Mouse (Mus musculus): Measurements from ENCODE around the gene Lrtm1. TPM values are rescaled to one million over a fixed set of nuclear protein-coding genes. Genes with fewer than 3 reads are reported as not detected.

Lrtm1 gene
- polyA plus RNA-seq, 1 experiment = not detected

- no peak for TF ChIP-seq POLR2A (IDR thresholded peaks at IDR 0.05; ENCODE audit: low read depth, low read length)
- TF ChIP-seq CTCF (IDR thresholded peaks at IDR 0.05; ENCODE audit: extremely low read depth, insufficient read length, insufficient replicate concordance, low read depth, low read length) = no peak
- no peaks in the 10 kb centered on the region for H3K4me1 ChIP-seq (ENCODE audit: control insufficient read depth, insufficient read depth, insufficient read length, low read length)
- WGBS = 95% methylated on average over 3 of the region's 3 CpGs
- no peak overlapping the region for H3K27ac ChIP-seq (ENCODE audit: insufficient read depth, low read depth, low read length)
- H3K27me3 ChIP-seq (ENCODE audit: control insufficient read depth, insufficient read depth, low read length) = no peaks in the 10 kb centered on the region
- no peak overlapping the region for H3K4me3 ChIP-seq (ENCODE audit: low read depth, low read length)
- no peaks in the 10 kb centered on the region for H3K36me3 ChIP-seq (ENCODE audit: control insufficient read depth, insufficient read depth, low read length)
Observed at GRCm38 (mm10) chr14:28996569-28996968, 21.4 kb upstream of the Lrtm1 start.

GRCm38 (mm10) chr14:29005228-29005840, 12.7 kb upstream of the Lrtm1 start:
- H3K4me3 ChIP-seq (ENCODE audit: low read depth, low read length) = no peak overlapping the region
- no peaks in the 10 kb centered on the region for H3K27me3 ChIP-seq (ENCODE audit: control insufficient read depth, insufficient read depth, low read length)
- no peak for TF ChIP-seq POLR2A (IDR thresholded peaks at IDR 0.05; ENCODE audit: low read depth, low read length)
- TF ChIP-seq CTCF (IDR thresholded peaks at IDR 0.05; ENCODE audit: extremely low read depth, insufficient read length, insufficient replicate concordance, low read depth, low read length) = no peak
- 73% methylated on average over 5 of the region's 5 CpGs for WGBS
- H3K4me1 ChIP-seq (ENCODE audit: control insufficient read depth, insufficient read depth, insufficient read length, low read length) = no peaks in the 10 kb centered on the region
- no peak overlapping the region for H3K27ac ChIP-seq (ENCODE audit: insufficient read depth, low read depth, low read length)
- H3K36me3 ChIP-seq (ENCODE audit: control insufficient read depth, insufficient read depth, low read length) = no peaks in the 10 kb centered on the region

- 78% methylated on average over 4 of the region's 4 CpGs for WGBS
- no peaks in the 10 kb centered on the region for H3K36me3 ChIP-seq (ENCODE audit: control insufficient read depth, insufficient read depth, low read length)
- H3K4me3 ChIP-seq (ENCODE audit: low read depth, low read length) = no peak overlapping the region
- TF ChIP-seq CTCF (IDR thresholded peaks at IDR 0.05; ENCODE audit: extremely low read depth, insufficient read length, insufficient replicate concordance, low read depth, low read length) (no peak), POLR2A (IDR thresholded peaks at IDR 0.05; ENCODE audit: low read depth, low read length) (no peak)
- H3K4me1 ChIP-seq (ENCODE audit: control insufficient read depth, insufficient read depth, insufficient read length, low read length) = no peaks in the 10 kb centered on the region
- no peak overlapping the region for H3K27ac ChIP-seq (ENCODE audit: insufficient read depth, low read depth, low read length)
- H3K27me3 ChIP-seq (ENCODE audit: control insufficient read depth, insufficient read depth, low read length) = no peaks in the 10 kb centered on the region
Observed at GRCm38 (mm10) chr14:29009644-29010043, 8.4 kb upstream of the Lrtm1 start.

GRCm38 (mm10) chr14:29013161-29013560, 4.8 kb upstream of the Lrtm1 start:
- Histone ChIP-seq H3K4me1 (ENCODE audit: control insufficient read depth, insufficient read depth, insufficient read length, low read length) (no peaks in the 10 kb centered on the region), H3K4me3 (ENCODE audit: low read depth, low read length) (no peak overlapping the region), H3K36me3 (ENCODE audit: control insufficient read depth, insufficient read depth, low read length) (no peaks in the 10 kb centered on the region), H3K27me3 (ENCODE audit: control insufficient read depth, insufficient read depth, low read length) (no peaks in the 10 kb centered on the region), H3K27ac (ENCODE audit: insufficient read depth, low read depth, low read length) (no peak overlapping the region)
- no peak for TF ChIP-seq CTCF (IDR thresholded peaks at IDR 0.05; ENCODE audit: extremely low read depth, insufficient read length, insufficient replicate concordance, low read depth, low read length)
- TF ChIP-seq POLR2A (IDR thresholded peaks at IDR 0.05; ENCODE audit: low read depth, low read length) = no peak
- WGBS = 86% methylated on average over 3 of the region's 3 CpGs

GRCm38 (mm10) chr14:29014680-29015079, 3.3 kb upstream of the Lrtm1 start:
- no peaks in the 10 kb centered on the region for H3K27me3 ChIP-seq (ENCODE audit: control insufficient read depth, insufficient read depth, low read length)
- no peak overlapping the region for H3K4me3 ChIP-seq (ENCODE audit: low read depth, low read length)
- no peaks in the 10 kb centered on the region for H3K36me3 ChIP-seq (ENCODE audit: control insufficient read depth, insufficient read depth, low read length)
- H3K27ac ChIP-seq (ENCODE audit: insufficient read depth, low read depth, low read length) = no peak overlapping the region
- TF ChIP-seq CTCF (IDR thresholded peaks at IDR 0.05; ENCODE audit: extremely low read depth, insufficient read length, insufficient replicate concordance, low read depth, low read length) (no peak), POLR2A (IDR thresholded peaks at IDR 0.05; ENCODE audit: low read depth, low read length) (no peak)
- WGBS = 33% methylated on average over 2 of the region's 2 CpGs
- no peaks in the 10 kb centered on the region for H3K4me1 ChIP-seq (ENCODE audit: control insufficient read depth, insufficient read depth, insufficient read length, low read length)

GRCm38 (mm10) chr14:29015896-29016295, 2.1 kb upstream of the Lrtm1 start:
- Histone ChIP-seq H3K4me1 (ENCODE audit: control insufficient read depth, insufficient read depth, insufficient read length, low read length) (no peaks in the 10 kb centered on the region), H3K27me3 (ENCODE audit: control insufficient read depth, insufficient read depth, low read length) (no peaks in the 10 kb centered on the region), H3K27ac (ENCODE audit: insufficient read depth, low read depth, low read length) (no peak overlapping the region), H3K36me3 (ENCODE audit: control insufficient read depth, insufficient read depth, low read length) (no peaks in the 10 kb centered on the region), H3K4me3 (ENCODE audit: low read depth, low read length) (no peak overlapping the region)
- 54% methylated on average over 5 of the region's 5 CpGs for WGBS
- no peak for TF ChIP-seq CTCF (IDR thresholded peaks at IDR 0.05; ENCODE audit: extremely low read depth, insufficient read length, insufficient replicate concordance, low read depth, low read length)
- no peak for TF ChIP-seq POLR2A (IDR thresholded peaks at IDR 0.05; ENCODE audit: low read depth, low read length)

GRCm38 (mm10) chr14:29018316-29019000, 450 bp downstream of the Lrtm1 start:
- Histone ChIP-seq H3K4me3 (ENCODE audit: low read depth, low read length) (no peak overlapping the region), H3K27me3 (ENCODE audit: control insufficient read depth, insufficient read depth, low read length) (no peaks in the 10 kb centered on the region), H3K36me3 (ENCODE audit: control insufficient read depth, insufficient read depth, low read length) (no peaks in the 10 kb centered on the region), H3K27ac (ENCODE audit: insufficient read depth, low read depth, low read length) (no peak overlapping the region), H3K4me1 (ENCODE audit: control insufficient read depth, insufficient read depth, insufficient read length, low read length) (no peaks in the 10 kb centered on the region)
- TF ChIP-seq CTCF (IDR thresholded peaks at IDR 0.05; ENCODE audit: extremely low read depth, insufficient read length, insufficient replicate concordance, low read depth, low read length) (no peak), POLR2A (IDR thresholded peaks at IDR 0.05; ENCODE audit: low read depth, low read length) (no peak)
- 62% methylated on average over 7 of the region's 7 CpGs for whole genome bisulfite sequencing
